Mouse (Mus musculus) testis, adult 2 months (tissue): ENCODE measurements around the gene Scp2d1. TPM values are rescaled to one million over a fixed set of nuclear protein-coding genes. Genes with fewer than 3 reads are reported as not detected.
A peak's percentile ranks its signal among the peaks of the same experiment; 100 is the strongest.
"Not testable (repeated sequence)": the region's sequence is repeated elsewhere in the genome, so short reads cannot be mapped to it uniquely, and the experiment has no call there.

Experiments
- H3K27ac ChIP-seq: fragments of 200-500 bp; 2 replicates; pipeline ENCODE4 v1.5.1; 2012; ENCODE audit warnings: low read depth, low read length; ENCODE audit not compliant: control insufficient read depth, insufficient read depth
- H3K27me3 ChIP-seq: fragments of 200-500 bp; 2 replicates; pipeline ENCODE4 v1.6.1; 2012; ENCODE audit warnings: mild to moderate bottlenecking, low read length, moderate library complexity; ENCODE audit not compliant: control insufficient read depth, insufficient read depth
- H3K36me3 ChIP-seq: fragments of 200-500 bp; 2 replicates; pipeline ENCODE4 v1.6.1; 2012; ENCODE audit warnings: mild to moderate bottlenecking, low read length; ENCODE audit not compliant: control insufficient read depth, insufficient read depth
- H3K4me1 ChIP-seq: fragments of 200-500 bp; 2 replicates; pipeline ENCODE4 v1.6.1; 2012; ENCODE audit warnings: low read length; ENCODE audit not compliant: control insufficient read depth, insufficient read depth
- H3K4me3 ChIP-seq: fragments of 200-500 bp; 2 replicates; pipeline ENCODE4 v1.5.1; 2012; ENCODE audit warnings: low read depth, mild to moderate bottlenecking, low read length, moderate library complexity, mixed read lengths; ENCODE audit not compliant: control insufficient read depth
- CTCF ChIP-seq: fragments of 200-500 bp; IDR thresholded peaks from 2 replicates; pipeline ENCODE4 v1.5.1; 2012; ENCODE audit warnings: low read depth, mild to moderate bottlenecking, inconsistent platforms, low read length, moderate library complexity; ENCODE audit not compliant: control insufficient read depth, insufficient read depth, insufficient replicate concordance
- POLR2A ChIP-seq: fragments of 200-500 bp; IDR thresholded peaks from 2 replicates; pipeline ENCODE4 v1.6.1; 2012; ENCODE audit warnings: low read depth, mild to moderate bottlenecking, inconsistent platforms, low read length, moderate library complexity; ENCODE audit not compliant: control insufficient read depth
- polyA plus RNA-seq: library from polyadenylated mRNA; depleted of rRNA; stranded (reverse); fragments of >200 nt; gene quantifications from 2 replicates; pipeline ENCODE4 v1.2.3, GENCODE M21; 2012; rRNA removed

Scp2d1 gene
- polyA plus RNA-seq: 289 and 303 TPM in 2 replicates

GRCm38 (mm10) chr2:144823356-144823755, at the start of gene Scp2d1:
Gene Scp2d1, plus strand, starts transcription at chr2:144823656.
- H3K4me1 ChIP-seq, H3K36me3 ChIP-seq, H3K27me3 ChIP-seq: not testable (repeated sequence)
- 0 out of 2 replicates have a peak, but pooled peaks have one; percentile 50 for TF ChIP-seq POLR2A
- peak within 1 kb of the TSS; percentile 86 for H3K4me3 ChIP-seq
- H3K27ac ChIP-seq: peak within 1 kb of the TSS; percentile 84

- no peaks in the 10 kb centered on the region for H3K4me1 ChIP-seq
- H3K36me3 ChIP-seq: no peaks in the 10 kb centered on the region
- H3K27ac ChIP-seq: no peak overlapping the region
- TF ChIP-seq POLR2A (no peak), CTCF (no peak)
- no peak overlapping the region for H3K4me3 ChIP-seq
- no peaks in the 10 kb centered on the region for H3K27me3 ChIP-seq
Observed at GRCm38 (mm10) chr2:144774636-144775160, 48.8 kb upstream of the Scp2d1 start.

DNA sequence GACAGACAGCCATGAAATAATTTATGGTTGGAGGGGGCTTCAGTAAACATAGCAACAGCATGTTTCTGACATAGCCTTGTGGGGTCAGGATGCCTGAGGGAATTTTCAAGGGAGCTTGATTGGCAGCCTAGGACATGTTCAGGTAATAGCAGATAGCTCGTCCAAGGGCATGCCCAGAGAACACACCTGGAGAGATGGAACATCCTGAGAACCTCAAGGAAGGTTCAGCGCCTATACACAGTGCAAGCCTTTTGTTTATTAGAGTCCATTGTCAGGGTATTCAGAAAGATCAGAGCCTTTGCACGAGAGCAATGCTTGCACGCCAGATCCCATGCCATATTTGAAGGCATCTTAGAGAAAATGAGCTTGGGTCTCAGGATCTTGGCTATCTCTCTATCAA, 47.8 kb upstream of the Scp2d1 start:
- H3K4me1 ChIP-seq: no peaks in the 10 kb centered on the region
- no peak overlapping the region for H3K4me3 ChIP-seq
- TF ChIP-seq POLR2A: no peak
- no peak for TF ChIP-seq CTCF
- H3K36me3 ChIP-seq: no peaks in the 10 kb centered on the region
- no peak overlapping the region for H3K27ac ChIP-seq
- H3K27me3 ChIP-seq: no peaks in the 10 kb centered on the region

- Histone ChIP-seq H3K27ac (no peak overlapping the region), H3K4me3 (no peak overlapping the region), H3K4me1 (no peaks in the 10 kb centered on the region), H3K27me3 (no peaks in the 10 kb centered on the region), H3K36me3 (no peaks in the 10 kb centered on the region)
- TF ChIP-seq POLR2A (no peak), CTCF (no peak)
Observed at GRCm38 (mm10) chr2:144779263-144779662, 44.2 kb upstream of the Scp2d1 start.

DNA sequence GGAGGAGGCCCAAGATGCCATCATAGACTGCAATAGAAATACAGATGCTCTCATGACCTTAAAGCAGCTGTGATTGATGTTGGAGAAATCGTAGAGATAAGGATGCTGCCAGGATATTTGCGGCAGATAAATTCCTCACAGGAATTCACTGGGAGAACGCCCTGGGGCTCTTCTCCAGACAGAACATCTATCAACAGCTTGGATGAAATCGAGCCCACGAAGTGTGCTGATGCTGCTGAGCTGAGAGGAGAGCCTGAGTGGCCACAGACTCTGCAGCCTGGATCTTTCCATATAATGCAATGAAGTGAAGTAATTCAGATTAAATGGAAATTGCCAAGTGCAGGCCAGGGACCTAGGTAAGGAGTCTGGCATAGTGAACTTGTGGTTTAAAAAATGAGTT, 42.7 kb upstream of the Scp2d1 start:
- Histone ChIP-seq H3K36me3 (no peaks in the 10 kb centered on the region), H3K27ac (no peak overlapping the region), H3K4me3 (no peak overlapping the region), H3K4me1 (no peaks in the 10 kb centered on the region), H3K27me3 (no peaks in the 10 kb centered on the region)
- TF ChIP-seq POLR2A (no peak), CTCF (no peak)

DNA sequence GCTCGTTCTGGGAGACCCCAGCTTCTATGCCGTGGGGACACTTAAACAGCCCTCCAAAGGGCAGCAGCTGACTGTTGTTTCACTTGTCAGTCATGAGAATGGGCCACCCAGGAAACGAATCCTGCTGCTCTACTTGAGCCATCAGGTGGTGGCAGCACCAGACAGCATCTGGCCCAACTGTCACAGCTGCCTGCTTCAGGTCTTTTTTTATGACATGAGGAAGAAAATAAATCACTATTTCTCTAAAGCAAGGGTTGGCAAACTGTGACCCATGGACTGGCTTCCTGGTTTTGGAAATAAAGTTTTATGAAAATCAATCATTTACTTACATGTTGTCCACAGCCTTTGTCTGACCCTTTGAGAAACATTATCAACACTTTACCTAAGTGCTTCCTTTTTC, 41.6 kb upstream of the Scp2d1 start:
- no peaks in the 10 kb centered on the region for H3K36me3 ChIP-seq
- TF ChIP-seq CTCF (no peak), POLR2A (no peak)
- no peaks in the 10 kb centered on the region for H3K27me3 ChIP-seq

GRCm38 (mm10) chr2:144782481-144782880, 41.0 kb upstream of the Scp2d1 start:
- TF ChIP-seq CTCF: no peak
- TF ChIP-seq POLR2A: no peak
- Histone ChIP-seq H3K27me3 (no peaks in the 10 kb centered on the region), H3K4me3 (no peak overlapping the region), H3K27ac (no peak overlapping the region), H3K4me1 (no peaks in the 10 kb centered on the region), H3K36me3 (no peaks in the 10 kb centered on the region)

More for the DNA sequence above, 41.6 kb upstream of the Scp2d1 start:
- H3K4me1 ChIP-seq: no peaks in the 10 kb centered on the region
- no peak overlapping the region for H3K4me3 ChIP-seq
- H3K27ac ChIP-seq: no peak overlapping the region

- Histone ChIP-seq H3K4me1 (no peaks in the 10 kb centered on the region), H3K4me3 (no peak overlapping the region), H3K36me3 (no peaks in the 10 kb centered on the region), H3K27me3 (no peaks in the 10 kb centered on the region), H3K27ac (no peak overlapping the region)
- no peak for TF ChIP-seq POLR2A
- no peak for TF ChIP-seq CTCF
Observed at GRCm38 (mm10) chr2:144783190-144783589, 40.3 kb upstream of the Scp2d1 start.

DNA sequence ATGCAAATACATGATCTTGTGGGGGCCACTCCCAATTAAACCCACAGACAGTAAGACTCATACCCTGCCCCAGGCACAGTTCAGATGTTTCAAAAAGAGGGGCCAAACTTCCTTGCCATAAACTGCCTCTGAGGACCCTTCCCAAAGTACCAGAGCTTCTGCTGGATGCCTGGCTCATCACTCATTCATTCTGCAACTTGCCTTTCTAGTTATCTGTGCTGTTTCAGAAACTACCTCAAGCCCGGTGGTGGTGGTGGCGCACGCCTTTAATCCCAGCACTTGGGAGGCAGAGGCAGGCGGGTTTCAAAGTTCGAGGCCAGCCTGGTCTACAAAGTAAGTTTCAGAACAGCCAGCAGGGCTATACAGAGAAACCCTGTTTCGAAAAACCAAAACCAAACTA, 39.6 kb upstream of the Scp2d1 start:
- no peak overlapping the region for H3K27ac ChIP-seq
- no peaks in the 10 kb centered on the region for H3K27me3 ChIP-seq
- H3K4me3 ChIP-seq: no peak overlapping the region
- H3K36me3 ChIP-seq: no peaks in the 10 kb centered on the region
- no peak for TF ChIP-seq POLR2A
- TF ChIP-seq CTCF: no peak
- no peaks in the 10 kb centered on the region for H3K4me1 ChIP-seq
